Mouse (Mus musculus): Measurements from ENCODE around the gene Bach2. TPM values are rescaled to one million over a fixed set of nuclear protein-coding genes. Genes with fewer than 3 reads are reported as not detected.

The Bach2 gene
- polyA plus RNA-seq, 1 experiment from 2014 or later = 18.8 TPM

GRCm38 (mm10) chr4:32334131-32334530, 95.5 kb downstream of the Bach2 start:
- no peak for ATAC-seq
- H3K9ac ChIP-seq (ENCODE audit: low read depth, low read length) = no peak overlapping the region
- H3K27ac ChIP-seq (ENCODE audit: low read length) = no peak overlapping the region
- 95% methylated on average over 1 of the region's 1 CpGs for WGBS
- peaks cover 6% of the 10 kb centered on the region; the same call in 1 of the 2 replicates for H3K4me1 ChIP-seq (ENCODE audit: control insufficient read depth, insufficient read depth, low read length)
- no peak overlapping the region for H3K4me3 ChIP-seq (ENCODE audit: low read depth, low read length)
- H3K4me2 ChIP-seq (ENCODE audit: low read length) = no peak overlapping the region
- H3K9me3 ChIP-seq (replicated peaks; ENCODE audit: control insufficient read depth, low read length, poor library complexity, severe bottlenecking) = no peaks in the 10 kb centered on the region
- no peaks in the 10 kb centered on the region for H3K27me3 ChIP-seq (ENCODE audit: control insufficient read depth, insufficient read depth, low read depth, low read length)
- no peaks in the 10 kb centered on the region for H3K36me3 ChIP-seq (ENCODE audit: control insufficient read depth, insufficient read depth, low read length)

- Histone ChIP-seq H3K9me3 (replicated peaks; ENCODE audit: control insufficient read depth, low read length, poor library complexity, severe bottlenecking) (no peaks in the 10 kb centered on the region), H3K4me2 (ENCODE audit: low read length) (no peak overlapping the region), H3K27ac (ENCODE audit: low read length) (no peak overlapping the region), H3K4me3 (ENCODE audit: low read depth, low read length) (no peak overlapping the region), H3K4me1 (ENCODE audit: control insufficient read depth, insufficient read depth, low read length) (peaks cover 6% of the 10 kb centered on the region; the same call in 1 of the 2 replicates), H3K36me3 (ENCODE audit: control insufficient read depth, insufficient read depth, low read length) (no peaks in the 10 kb centered on the region), H3K9ac (ENCODE audit: low read depth, low read length) (no peak overlapping the region), H3K27me3 (ENCODE audit: control insufficient read depth, insufficient read depth, low read depth, low read length) (no peaks in the 10 kb centered on the region)
- ATAC-seq = no peak
- 94% methylated on average over 5 of the region's 5 CpGs for WGBS
Observed at GRCm38 (mm10) chr4:32334765-32335164, 96.2 kb downstream of the Bach2 start.

DNA sequence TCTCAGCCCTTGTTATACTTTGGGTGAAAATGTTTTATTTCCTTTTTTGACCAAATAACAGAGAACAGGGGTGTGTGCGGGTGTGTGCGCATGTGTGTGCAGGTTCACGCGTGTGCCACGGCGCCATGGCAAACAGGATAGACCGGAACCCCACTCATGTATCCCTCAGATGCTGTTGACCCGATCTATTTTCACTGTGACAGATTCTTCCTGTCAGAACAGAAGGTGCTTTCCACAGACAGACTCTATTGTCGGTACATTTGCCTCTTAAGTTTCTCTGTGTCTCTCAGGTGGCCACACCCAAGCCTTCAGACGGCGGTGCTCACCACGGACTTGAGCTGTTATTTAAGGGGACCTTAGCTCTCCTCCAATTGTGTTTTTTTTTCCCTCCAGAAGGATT, 97.1 kb downstream of the Bach2 start:
- no peak for ATAC-seq
- no peaks in the 10 kb centered on the region for H3K36me3 ChIP-seq (ENCODE audit: control insufficient read depth, insufficient read depth, low read length)
- H3K27ac ChIP-seq (ENCODE audit: low read length) = no peak overlapping the region
- H3K4me1 ChIP-seq (ENCODE audit: control insufficient read depth, insufficient read depth, low read length) = peaks cover 6% of the 10 kb centered on the region; the same call in 1 of the 2 replicates
- no peak overlapping the region for H3K4me3 ChIP-seq (ENCODE audit: low read depth, low read length)
- H3K27me3 ChIP-seq (ENCODE audit: control insufficient read depth, insufficient read depth, low read depth, low read length) = no peaks in the 10 kb centered on the region
- no peak overlapping the region for H3K9ac ChIP-seq (ENCODE audit: low read depth, low read length)
- no peak overlapping the region for H3K4me2 ChIP-seq (ENCODE audit: low read length)
- H3K9me3 ChIP-seq (replicated peaks; ENCODE audit: control insufficient read depth, low read length, poor library complexity, severe bottlenecking) = no peaks in the 10 kb centered on the region
- WGBS = 88% methylated on average over 12 of the region's 12 CpGs

DNA sequence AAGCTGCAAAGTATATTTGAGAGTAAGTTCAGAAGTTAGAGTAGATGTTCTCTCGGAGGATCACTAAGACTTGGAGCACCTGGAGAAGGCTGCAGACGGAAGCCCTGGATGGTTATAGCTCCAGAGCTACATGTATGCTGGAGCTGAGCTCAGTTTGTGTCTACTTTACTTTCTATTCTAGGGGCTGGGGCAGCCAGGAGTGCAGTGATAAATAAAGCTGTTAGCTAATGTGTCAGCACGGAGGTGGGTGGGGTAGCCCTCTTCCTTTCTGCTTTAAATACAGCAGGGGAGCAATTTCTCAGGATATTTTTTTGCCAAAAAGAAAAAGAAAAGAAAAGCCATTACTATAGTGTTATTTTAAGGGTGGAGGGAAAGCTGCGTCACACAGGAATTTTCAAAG, 98.0 kb downstream of the Bach2 start:
- Histone ChIP-seq H3K4me3 (ENCODE audit: low read depth, low read length) (no peak overlapping the region), H3K9ac (ENCODE audit: low read depth, low read length) (no peak overlapping the region), H3K9me3 (replicated peaks; ENCODE audit: control insufficient read depth, low read length, poor library complexity, severe bottlenecking) (no peaks in the 10 kb centered on the region), H3K4me2 (ENCODE audit: low read length) (no peak overlapping the region), H3K27me3 (ENCODE audit: control insufficient read depth, insufficient read depth, low read depth, low read length) (no peaks in the 10 kb centered on the region), H3K36me3 (ENCODE audit: control insufficient read depth, insufficient read depth, low read length) (no peaks in the 10 kb centered on the region), H3K27ac (ENCODE audit: low read length) (no peak overlapping the region), H3K4me1 (ENCODE audit: control insufficient read depth, insufficient read depth, low read length) (peaks cover 6% of the 10 kb centered on the region; the same call in 1 of the 2 replicates)
- ATAC-seq = no peak
- WGBS = 73% methylated on average over 4 of the region's 4 CpGs

DNA sequence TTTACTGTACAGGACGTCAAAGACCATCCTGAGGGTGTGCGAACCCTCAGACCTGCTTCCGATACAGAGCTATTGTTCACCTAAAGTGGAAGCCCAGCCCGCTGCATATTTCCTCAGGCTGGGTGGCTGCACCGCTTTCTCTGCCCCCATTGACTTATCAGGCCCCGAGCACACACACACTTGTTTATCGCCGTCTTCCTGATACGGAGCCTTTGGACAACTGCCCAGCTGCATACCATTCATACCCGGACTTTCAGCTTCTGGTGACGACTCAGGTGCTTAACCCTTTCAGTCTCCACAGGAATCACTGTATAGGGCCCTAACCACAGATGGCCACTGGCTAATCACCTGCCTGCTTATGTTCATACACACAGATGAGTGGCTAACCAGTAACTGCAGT, 99.0 kb downstream of the Bach2 start:
- Histone ChIP-seq H3K9ac (ENCODE audit: low read depth, low read length) (no peak overlapping the region), H3K4me3 (ENCODE audit: low read depth, low read length) (no peak overlapping the region), H3K36me3 (ENCODE audit: control insufficient read depth, insufficient read depth, low read length) (no peaks in the 10 kb centered on the region), H3K9me3 (replicated peaks; ENCODE audit: control insufficient read depth, low read length, poor library complexity, severe bottlenecking) (no peaks in the 10 kb centered on the region), H3K27ac (ENCODE audit: low read length) (no peak overlapping the region), H3K4me2 (ENCODE audit: low read length) (no peak overlapping the region), H3K27me3 (ENCODE audit: control insufficient read depth, insufficient read depth, low read depth, low read length) (no peaks in the 10 kb centered on the region), H3K4me1 (ENCODE audit: control insufficient read depth, insufficient read depth, low read length) (peaks cover 6% of the 10 kb centered on the region; the same call in 1 of the 2 replicates)
- 22% methylated on average over 11 of the region's 11 CpGs for WGBS
- 0 out of 2 replicates have a peak, but pooled peaks have one; percentile 11 for ATAC-seq

DNA sequence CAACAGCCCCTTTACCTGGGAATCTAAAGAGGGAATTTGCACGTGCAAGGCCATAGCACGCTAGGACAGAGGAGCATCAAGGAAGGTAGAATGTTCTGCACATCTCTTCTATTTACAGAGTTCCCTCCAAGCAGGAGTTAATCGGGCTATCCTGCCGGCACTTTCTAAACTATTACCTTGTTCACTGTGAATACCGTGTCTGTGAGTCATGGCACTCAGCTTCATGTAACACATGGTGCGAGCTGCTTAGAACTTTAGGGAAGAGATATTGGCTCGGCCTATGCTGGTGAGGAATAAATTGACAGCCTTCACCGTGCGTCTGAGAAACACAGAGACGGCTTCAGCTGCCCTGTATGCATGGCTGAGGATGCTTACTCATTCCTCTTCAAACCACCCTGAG, 99.8 kb downstream of the Bach2 start:
- no peak for ATAC-seq

DNA sequence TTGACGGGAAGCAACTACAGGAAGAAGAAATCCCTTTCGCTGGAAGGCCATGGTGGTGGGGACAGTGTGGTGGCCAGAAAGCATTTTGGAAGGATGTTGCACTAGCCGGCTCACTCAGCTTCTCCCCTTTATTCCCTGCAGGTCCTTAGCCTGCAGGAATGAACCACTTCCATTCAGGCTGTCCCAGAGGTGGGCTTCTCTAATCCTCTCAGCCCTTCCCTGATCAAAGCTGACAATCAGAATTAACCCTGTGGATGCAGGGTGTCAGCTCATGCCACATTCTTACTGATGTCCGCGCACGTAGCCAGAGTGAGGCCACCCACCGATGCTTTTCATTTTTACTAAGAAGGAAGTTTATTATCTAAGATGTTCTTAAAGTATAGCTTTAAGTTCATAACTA, 102.2 kb downstream of the Bach2 start:
- no peak overlapping the region for H3K27ac ChIP-seq (ENCODE audit: low read length)
- WGBS = 17% methylated on average over 7 of the region's 7 CpGs
- H3K27me3 ChIP-seq (ENCODE audit: control insufficient read depth, insufficient read depth, low read depth, low read length) = no peaks in the 10 kb centered on the region
- peaks cover 15% of the 10 kb centered on the region for H3K4me1 ChIP-seq (ENCODE audit: control insufficient read depth, insufficient read depth, low read length)
- H3K9me3 ChIP-seq (replicated peaks; ENCODE audit: control insufficient read depth, low read length, poor library complexity, severe bottlenecking) = no peaks in the 10 kb centered on the region
- H3K4me2 ChIP-seq (ENCODE audit: low read length) = no peak overlapping the region
- no peak for ATAC-seq
- H3K36me3 ChIP-seq (ENCODE audit: control insufficient read depth, insufficient read depth, low read length) = no peaks in the 10 kb centered on the region
- no peak overlapping the region for H3K9ac ChIP-seq (ENCODE audit: low read depth, low read length)
- H3K4me3 ChIP-seq (ENCODE audit: low read depth, low read length) = no peak overlapping the region

More for the DNA sequence above, 99.8 kb downstream of the Bach2 start:
- Histone ChIP-seq H3K4me1 (ENCODE audit: control insufficient read depth, insufficient read depth, low read length) (peaks cover 10% of the 10 kb centered on the region), H3K27ac (ENCODE audit: low read length) (no peak overlapping the region), H3K4me3 (ENCODE audit: low read depth, low read length) (no peak overlapping the region), H3K9ac (ENCODE audit: low read depth, low read length) (no peak overlapping the region), H3K9me3 (replicated peaks; ENCODE audit: control insufficient read depth, low read length, poor library complexity, severe bottlenecking) (no peaks in the 10 kb centered on the region), H3K36me3 (ENCODE audit: control insufficient read depth, insufficient read depth, low read length) (no peaks in the 10 kb centered on the region), H3K4me2 (ENCODE audit: low read length) (no peak overlapping the region), H3K27me3 (ENCODE audit: control insufficient read depth, insufficient read depth, low read depth, low read length) (no peaks in the 10 kb centered on the region)
- WGBS = 87% methylated on average over 10 of the region's 10 CpGs

GRCm38 (mm10) chr4:32342269-32342668, 103.7 kb downstream of the Bach2 start:
- 81% methylated on average over 7 of the region's 7 CpGs for WGBS
- H3K27me3 ChIP-seq (ENCODE audit: control insufficient read depth, insufficient read depth, low read depth, low read length) = no peaks in the 10 kb centered on the region
- no peak overlapping the region for H3K4me3 ChIP-seq (ENCODE audit: low read depth, low read length)
- H3K36me3 ChIP-seq (ENCODE audit: control insufficient read depth, insufficient read depth, low read length) = no peaks in the 10 kb centered on the region
- no peaks in the 10 kb centered on the region for H3K9me3 ChIP-seq (replicated peaks; ENCODE audit: control insufficient read depth, low read length, poor library complexity, severe bottlenecking)
- H3K27ac ChIP-seq (ENCODE audit: low read length) = no peak overlapping the region
- H3K4me1 ChIP-seq (ENCODE audit: control insufficient read depth, insufficient read depth, low read length) = peaks cover 17% of the 10 kb centered on the region
- no peak overlapping the region for H3K4me2 ChIP-seq (ENCODE audit: low read length)
- ATAC-seq = no peak
- H3K9ac ChIP-seq (ENCODE audit: low read depth, low read length) = no peak overlapping the region

DNA sequence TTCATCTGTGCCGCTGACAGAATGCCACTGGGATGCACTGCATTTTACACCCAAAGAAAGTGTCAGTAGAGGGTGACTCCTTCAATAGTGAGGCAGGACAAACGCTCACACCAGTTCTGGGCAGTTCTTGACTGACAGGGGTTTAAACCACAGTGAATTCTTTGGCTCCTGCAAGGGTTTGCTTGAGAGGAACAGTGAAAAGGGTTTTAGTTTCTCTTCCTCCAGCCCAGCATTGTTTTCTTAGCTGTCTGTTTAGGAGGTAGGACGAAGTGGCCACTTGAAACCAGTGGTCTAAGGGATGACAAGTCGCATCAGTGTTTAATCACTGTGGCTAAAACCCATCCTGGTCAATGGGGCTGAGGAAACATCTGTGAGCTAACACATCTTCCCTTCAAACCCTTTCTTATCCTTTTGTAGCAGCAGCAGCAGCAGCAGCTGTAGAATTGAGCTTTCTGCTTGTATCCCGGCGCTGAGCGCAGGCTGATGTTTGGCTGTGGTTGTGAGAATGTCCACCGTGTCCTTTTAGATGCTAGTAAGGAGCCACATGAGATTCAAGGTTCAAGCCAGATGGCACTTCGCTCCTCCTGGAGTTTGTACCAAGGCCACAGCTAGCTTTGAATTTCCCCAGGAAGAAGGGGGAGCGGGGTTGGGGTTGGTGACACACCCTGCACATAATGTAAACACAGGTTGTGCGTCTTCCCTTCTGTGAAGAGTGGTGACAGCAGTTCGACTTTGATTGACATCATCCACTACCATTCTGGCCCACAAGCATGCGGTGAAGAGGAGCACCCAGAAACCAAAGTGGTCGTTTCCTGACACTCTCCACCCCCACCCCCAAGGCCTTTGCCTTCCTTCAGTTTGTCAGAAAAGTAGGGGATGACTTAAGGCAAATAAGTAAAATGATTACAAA, 104.9 kb downstream of the Bach2 start:
- peaks cover 11% of the 10 kb centered on the region for H3K4me1 ChIP-seq (ENCODE audit: control insufficient read depth, insufficient read depth, low read length)
- WGBS = 46% methylated on average over 14 of the region's 14 CpGs
- ATAC-seq = no peak
- H3K27me3 ChIP-seq (ENCODE audit: control insufficient read depth, insufficient read depth, low read depth, low read length) = no peaks in the 10 kb centered on the region
- H3K27ac ChIP-seq (ENCODE audit: low read length) = no peak overlapping the region; the same call in 1 of the 2 replicates
- no peak overlapping the region for H3K4me3 ChIP-seq (ENCODE audit: low read depth, low read length)
- no peaks in the 10 kb centered on the region for H3K36me3 ChIP-seq (ENCODE audit: control insufficient read depth, insufficient read depth, low read length)
- H3K9me3 ChIP-seq (replicated peaks; ENCODE audit: control insufficient read depth, low read length, poor library complexity, severe bottlenecking) = no peaks in the 10 kb centered on the region
- peak overlapping the region; percentile 46; the same call in 1 of the 2 replicates for H3K9ac ChIP-seq (ENCODE audit: low read depth, low read length)
- H3K4me2 ChIP-seq (ENCODE audit: low read length) = no peak overlapping the region

Measured in midbrain, embryonic 16.5 days (tissue).